Mouse (Mus musculus) E14TG2a.4 (cell line): ENCODE results near the gene Capn10.

ENCODE experiments used
- H3K27me3 ChIP-seq: 2 replicates; pipeline ENCODE4 v1.6.1; 2014; ENCODE audit warnings: low read length, control low read depth; ENCODE audit not compliant: insufficient read depth
- H3K36me3 ChIP-seq: 2 replicates; pipeline ENCODE4 v1.6.1; 2014; ENCODE audit warnings: low read length, control low read depth; ENCODE audit not compliant: insufficient read depth
- H3K4me1 ChIP-seq: replicated peaks from 2 replicates; pipeline ENCODE4 v1.6.1; 2014; ENCODE audit warnings: low read depth, low read length, control low read depth
- H3K4me3 ChIP-seq: replicated peaks from 2 replicates; pipeline ENCODE4 v1.5.1; 2014; ENCODE audit warnings: mild to moderate bottlenecking, low read length
- H3K9me3 ChIP-seq: 2 replicates; pipeline ENCODE4 v1.6.1; 2014; ENCODE audit warnings: low read length, control low read depth
- CTCF ChIP-seq: conservative IDR thresholded peaks from 2 replicates; pipeline ENCODE4 v1.5.1; 2014; ENCODE audit warnings: low read length
- NANOG ChIP-seq: IDR thresholded peaks from 2 replicates; pipeline ENCODE4 v1.6.1; 2014; ENCODE audit warnings: borderline replicate concordance, low read length, mixed read lengths
- POU5F1 ChIP-seq: IDR thresholded peaks from 2 replicates; pipeline ENCODE4 v1.6.1; 2014; ENCODE audit warnings: low read length, borderline replicate concordance

Capn10 gene

GRCm38 (mm10) chr1:92989891-92990290, 55.7 kb downstream of the Capn10 start:
- no peaks in the 10 kb centered on the region for H3K9me3 ChIP-seq
- no peaks in the 10 kb centered on the region for H3K27me3 ChIP-seq
- no peak overlapping the region for H3K4me3 ChIP-seq
- no peaks in the 10 kb centered on the region for H3K36me3 ChIP-seq
- H3K4me1 ChIP-seq, result 0 out of 2 replicates have a peak, but pooled peaks cover 4% of the 10 kb centered on the region
- TF ChIP-seq NANOG (no peak), CTCF (no peak), POU5F1 (no peak)

GRCm38 (mm10) chr1:92992214-92992855, 58.2 kb downstream of the Capn10 start:
- TF ChIP-seq NANOG (no peak), CTCF (no peak), POU5F1 (no peak)
- Histone ChIP-seq H3K4me1 (0 out of 2 replicates have a peak, but pooled peaks cover 4% of the 10 kb centered on the region), H3K27me3 (no peaks in the 10 kb centered on the region), H3K36me3 (no peaks in the 10 kb centered on the region), H3K4me3 (no peak overlapping the region), H3K9me3 (no peaks in the 10 kb centered on the region)

- no peaks in the 10 kb centered on the region for H3K9me3 ChIP-seq
- H3K27me3 ChIP-seq, result no peaks in the 10 kb centered on the region
- TF ChIP-seq CTCF (no peak), POU5F1 (no peak), NANOG (no peak)
- H3K4me1 ChIP-seq, result 0 out of 2 replicates have a peak, but pooled peaks cover 4% of the 10 kb centered on the region
- no peak overlapping the region for H3K4me3 ChIP-seq
- H3K36me3 ChIP-seq, result no peaks in the 10 kb centered on the region
Observed at GRCm38 (mm10) chr1:92992880-92993279, 58.7 kb downstream of the Capn10 start.
